9 mouse cellular contexts compared by ENCODE assay signal in genomic region chr14:118922251-118922650, GRCm38 (mm10). TPM values are rescaled to one million over a fixed set of nuclear protein-coding genes. Genes with fewer than 3 reads are reported as not detected.
DNase-seq lines count a peak whose midpoint lies in the region; ATAC-seq and TF ChIP-seq lines count a peak whose summit lies in the region.
"Had no signal": no experiment of that assay in that cellular context is flagged by ENCODE, and none has a peak within 500 bp of the region (broad histone marks: within the 10 kb centered on the region; RNA-seq: fewer than 3 reads in every experiment).

No protein-coding gene starts in this region.

- no peak for TF ChIP-seq POLR2A in heart, adult 2 months (IDR thresholded peaks at IDR 0.05; ENCODE audit: insufficient read depth, low read depth, low read length)
- no peak for TF ChIP-seq POLR2A in brain, embryonic 14.5 days (IDR thresholded peaks at IDR 0.05; ENCODE audit: borderline replicate concordance, extremely low read depth, insufficient read depth, insufficient read length, poor library complexity, severe bottlenecking)

- no peak overlapping the region for H3K27ac ChIP-seq in heart, embryonic 16.5 days (ENCODE audit: low read length)
- no peak overlapping the region for H3K27ac ChIP-seq in heart, adult 2 months
- H3K27ac ChIP-seq in hindbrain, embryonic 10.5 days: peak overlapping the region; percentile 74
- no peak overlapping the region for H3K27ac ChIP-seq in midbrain, embryonic 11.5 days (ENCODE audit: low read depth, low read length)
- H3K27ac ChIP-seq: macrophage had no signal

- no peak for ATAC-seq in heart, embryonic 16.5 days (replicated peaks; ENCODE audit: extremely low read depth, insufficient read depth, low FRiP score)
- ATAC-seq in midbrain, embryonic 11.5 days (ENCODE audit: low FRiP score): no peak

- DNase-seq in heart, adult 2 months: no peak
- peak; percentile 58 for DNase-seq in brain, embryonic 14.5 days (ENCODE audit: low read depth)
- no peak for DNase-seq in hindbrain, embryonic 10.5 days (ENCODE audit: low spot score)
- no peak for DNase-seq in midbrain, embryonic 11.5 days (ENCODE audit: low spot score, missing footprints)
- no peak for DNase-seq in ovary, postnatal 36 days (ENCODE audit: low spot score)
- DNase-seq in c-Kit-positive CD71-positive TER-119-positive erythroid progenitor cells, embryonic 14.5 days (ENCODE audit: low spot score): no peak
- no peak for DNase-seq in lung, postnatal 36 days

- no peak for TF ChIP-seq EP300 in heart, adult 2 months (IDR thresholded peaks at IDR 0.05; ENCODE audit: insufficient read depth, low read depth, low read length)

- peak overlapping the region; percentile 62 for H3K9ac ChIP-seq in heart, embryonic 16.5 days (ENCODE audit: low read length)
- no peak overlapping the region for H3K9ac ChIP-seq in heart, adult 2 months (ENCODE audit: low read depth, low read length)
- H3K9ac ChIP-seq in midbrain, embryonic 11.5 days (ENCODE audit: low read length): peak overlapping the region; percentile 49

- H3K9me3 ChIP-seq in heart, embryonic 16.5 days (replicated peaks; ENCODE audit: control insufficient read depth, low read length): no peaks in the 10 kb centered on the region
- no peaks in the 10 kb centered on the region for H3K9me3 ChIP-seq in hindbrain, embryonic 10.5 days
- no peaks in the 10 kb centered on the region for H3K9me3 ChIP-seq in midbrain, embryonic 11.5 days (ENCODE audit: control insufficient read depth, low read length)

- H3K4me2 ChIP-seq in heart, embryonic 16.5 days (ENCODE audit: low read depth, low read length): peak overlapping the region; percentile 89
- H3K4me2 ChIP-seq in midbrain, embryonic 11.5 days: peak overlapping the region; percentile 89

- H3K4me3 ChIP-seq in heart, embryonic 16.5 days (ENCODE audit: low read length): peak overlapping the region; percentile 47
- H3K4me3 ChIP-seq in heart, adult 2 months: no peak overlapping the region
- H3K4me3 ChIP-seq in hindbrain, embryonic 10.5 days: peak overlapping the region; percentile 81
- H3K4me3 ChIP-seq in midbrain, embryonic 11.5 days (ENCODE audit: low read depth, low read length): peak overlapping the region; percentile 36

- H3K36me3 ChIP-seq in heart, embryonic 16.5 days (ENCODE audit: control insufficient read depth, insufficient read depth): peaks cover 4% of the 10 kb centered on the region; the same call in 1 of the 2 replicates
- no peaks in the 10 kb centered on the region for H3K36me3 ChIP-seq in heart, adult 2 months (ENCODE audit: control insufficient read depth, insufficient read depth, low read length)
- H3K36me3 ChIP-seq in hindbrain, embryonic 10.5 days: peaks cover 42% of the 10 kb centered on the region
- H3K36me3 ChIP-seq in midbrain, embryonic 11.5 days (ENCODE audit: control insufficient read depth, insufficient read depth, low read length): no peaks in the 10 kb centered on the region

- intact Hi-C loops in heart, adult 2 months (cut with DNase I): no loop called here

- no peaks in the 10 kb centered on the region for H3K79me2 ChIP-seq in heart, adult 2 months (replicated peaks; ENCODE audit: control insufficient read depth, insufficient read depth, low read length)

- 0 out of 2 replicates have a peak, but pooled peaks cover 5% of the 10 kb centered on the region for H3K27me3 ChIP-seq in heart, embryonic 16.5 days (ENCODE audit: control insufficient read depth, insufficient read depth, low read length)
- peaks cover 3% of the 10 kb centered on the region; the same call in 1 of the 2 replicates for H3K27me3 ChIP-seq in heart, adult 2 months (ENCODE audit: control insufficient read depth, insufficient read depth, low read length)
- H3K27me3 ChIP-seq in hindbrain, embryonic 10.5 days (ENCODE audit: insufficient read depth, poor library complexity, severe bottlenecking): peaks cover 37% of the 10 kb centered on the region
- H3K27me3 ChIP-seq in midbrain, embryonic 11.5 days (ENCODE audit: control insufficient read depth, insufficient read depth, low read length): peaks cover 10% of the 10 kb centered on the region

- no peak for TF ChIP-seq CTCF in heart, adult 2 months (IDR thresholded peaks at IDR 0.05)
- no peak for TF ChIP-seq CTCF in brain, embryonic 14.5 days (IDR thresholded peaks at IDR 0.05; ENCODE audit: borderline replicate concordance, extremely low read depth, insufficient read depth, insufficient read length)

- WGBS in heart, embryonic 16.5 days: 39% methylated on average over 22 of the region's 22 CpGs
- WGBS in heart, adult 2 months: 51% methylated on average over 22 of the region's 22 CpGs
- 19% methylated on average over 22 of the region's 22 CpGs for WGBS in hindbrain, embryonic 10.5 days
- 24% methylated on average over 22 of the region's 22 CpGs for WGBS in midbrain, embryonic 11.5 days

- H3K4me1 ChIP-seq in heart, embryonic 16.5 days (ENCODE audit: control insufficient read depth, insufficient read depth, low read length): peaks cover 24% of the 10 kb centered on the region
- H3K4me1 ChIP-seq in heart, adult 2 months (ENCODE audit: control insufficient read depth, insufficient read depth, low read length): no peaks in the 10 kb centered on the region; the same call in 1 of the 2 replicates
- peaks cover 46% of the 10 kb centered on the region for H3K4me1 ChIP-seq in hindbrain, embryonic 10.5 days (replicated peaks)
- H3K4me1 ChIP-seq in midbrain, embryonic 11.5 days (ENCODE audit: control insufficient read depth, insufficient read depth, low read length): peaks cover 34% of the 10 kb centered on the region

RNA-seq across cellular contexts. Expression of gene Dzip1, which starts 3.0 kb away (rescaled TPM):
- polyA plus RNA-seq in heart, embryonic 16.5 days (2015; fragmentation: Nextera tagmentation; extraction: Ambion mirVana): 5.0 and 5.7 TPM in 2 replicates
- 1 to 10 TPM; 1.9 to 2.8 TPM for total RNA-seq in heart, adult 2 months (2021)
- polyA plus RNA-seq in heart, adult 2 months (2012; rRNA removed): 2.2 and 2.8 TPM in 2 replicates
- 99.2 and 142 TPM in 2 replicates for polyA plus RNA-seq in brain, embryonic 14.5 days (2012; rRNA removed)
- 16.4 and 19.7 TPM in 2 replicates for polyA plus RNA-seq in hindbrain, embryonic 10.5 days (2016; fragmentation: Nextera tagmentation; extraction: Ambion mirVana)
- polyA plus RNA-seq in midbrain, embryonic 11.5 days (2014; fragmentation: Nextera tagmentation; extraction: Ambion mirVana): 28.2 and 32.2 TPM in 2 replicates

RNA-seq across cellular contexts. Expression of gene Dnajc3, which starts 15.5 kb away (rescaled TPM):
- 26.7 and 31.0 TPM in 2 replicates for polyA plus RNA-seq in heart, embryonic 16.5 days (2015; fragmentation: Nextera tagmentation; extraction: Ambion mirVana)
- total RNA-seq in heart, adult 2 months (2021): 10 to 100 TPM; 32.5 to 33.4 TPM
- 8.5 and 20.2 TPM in 2 replicates for polyA plus RNA-seq in heart, adult 2 months (2012; rRNA removed)
- 11.3 and 13.1 TPM in 2 replicates for polyA plus RNA-seq in brain, embryonic 14.5 days (2012; rRNA removed)
- 25.4 and 33.1 TPM in 2 replicates for polyA plus RNA-seq in hindbrain, embryonic 10.5 days (2016; fragmentation: Nextera tagmentation; extraction: Ambion mirVana)
- polyA plus RNA-seq in midbrain, embryonic 11.5 days (2014; fragmentation: Nextera tagmentation; extraction: Ambion mirVana): 31.6 and 32.9 TPM in 2 replicates
